Mouse (Mus musculus) ES-E14 (cell line): ENCODE data around the gene Epb41l4b.

Source experiments
- CHD2 ChIP-seq: IDR thresholded peaks from 2 replicates; pipeline ENCODE4 v1.6.1; 2014; ENCODE audit warnings: mild to moderate bottlenecking, low read depth, low read length, inconsistent platforms
- HCFC1 ChIP-seq: IDR thresholded peaks from 2 replicates; pipeline ENCODE4 v1.6.1; 2012; ENCODE audit warnings: low read length, inconsistent platforms, borderline replicate concordance; ENCODE audit not compliant: insufficient read depth
- MAFK ChIP-seq: IDR thresholded peaks from 2 replicates; pipeline ENCODE4 v1.6.1; 2014; ENCODE audit warnings: mild to moderate bottlenecking, low read depth, low read length, inconsistent platforms; ENCODE audit not compliant: insufficient read depth
- ZC3H11A ChIP-seq: IDR thresholded peaks from 2 replicates; pipeline ENCODE4 v1.6.1; 2012; ENCODE audit warnings: low read depth, mild to moderate bottlenecking, inconsistent platforms, low read length, borderline replicate concordance
- ZNF384 ChIP-seq: IDR thresholded peaks from 2 replicates; pipeline ENCODE4 v1.6.1; 2012; ENCODE audit warnings: low read depth, low read length, inconsistent platforms

GRCm38 (mm10) chr4:57010919-57011318, 132.3 kb downstream of the Epb41l4b start:
- no peak for TF ChIP-seq ZC3H11A
- no peak for TF ChIP-seq HCFC1
- no peak for TF ChIP-seq ZNF384
- TF ChIP-seq MAFK = no peak
- TF ChIP-seq CHD2 = no peak
